Mouse (Mus musculus) urinary bladder, adult 18-20 months (tissue): ENCODE results near the gene Notch2.

Experiments
- DNase-seq, 2 experiments: peaks; one replicate each; pipeline ENCODE4 v3.0.0; 2022; ENCODE audit warnings: low spot score in 2 of 2, mixed read lengths in 2 of 2

The Notch2 gene

DNA sequence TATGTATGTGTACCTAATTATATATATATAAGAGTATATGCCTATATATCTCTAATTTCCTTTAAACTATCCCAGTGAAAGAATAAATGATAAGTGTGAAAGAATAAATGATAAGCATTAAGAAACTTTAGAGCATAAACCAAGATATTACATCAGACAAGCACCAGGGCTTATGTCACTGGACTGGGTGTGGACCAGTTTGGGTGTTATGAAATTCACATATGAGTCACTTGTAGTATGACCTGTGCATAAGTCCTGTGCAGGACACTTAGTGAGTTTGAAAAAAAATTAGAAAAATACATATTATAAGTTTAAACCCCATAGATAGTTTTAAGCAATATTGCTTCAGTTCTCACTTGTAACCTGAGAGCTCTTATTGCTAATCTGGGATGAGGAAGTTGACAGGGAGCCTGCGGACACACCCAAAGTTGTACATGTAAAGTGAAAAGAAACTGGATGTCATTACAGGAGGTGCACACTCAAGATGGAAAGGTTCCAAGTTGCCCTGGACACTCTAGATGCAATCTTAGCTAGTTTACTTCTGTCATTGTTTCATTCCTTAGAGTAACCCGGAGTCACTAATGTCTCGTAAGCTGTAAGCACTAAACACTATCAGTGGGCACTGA, 19.3 kb upstream of the Notch2 start:
- no peak for DNase-seq

- DNase-seq, result no peak
These were observed 18.5 kb upstream of the Notch2 start for GRCm38 (mm10) chr3:97994818-97995217.

DNA sequence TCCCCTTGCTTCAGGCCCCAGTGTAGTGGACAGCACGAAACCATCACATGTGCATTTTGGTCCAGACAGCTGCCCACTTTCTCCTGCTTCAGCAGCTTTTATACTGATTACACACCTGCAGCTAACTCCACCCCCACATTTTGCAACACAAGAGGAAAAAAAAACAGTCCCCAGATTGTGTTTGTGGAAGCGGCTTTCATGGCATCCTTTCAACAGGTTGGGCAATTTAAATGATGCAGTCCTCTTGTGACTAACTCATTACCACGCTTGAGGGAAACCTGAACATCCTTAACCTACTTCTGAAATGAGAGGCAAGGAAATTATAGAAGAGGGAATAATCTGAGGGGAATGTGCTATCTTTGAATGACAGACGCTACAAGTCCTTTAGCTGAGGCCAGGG, 15.0 kb upstream of the Notch2 start:
- DNase-seq, result no peak

- no peak for DNase-seq
These were observed 9.8 kb upstream of the Notch2 start for GRCm38 (mm10) chr3:98003558-98003957.

DNA sequence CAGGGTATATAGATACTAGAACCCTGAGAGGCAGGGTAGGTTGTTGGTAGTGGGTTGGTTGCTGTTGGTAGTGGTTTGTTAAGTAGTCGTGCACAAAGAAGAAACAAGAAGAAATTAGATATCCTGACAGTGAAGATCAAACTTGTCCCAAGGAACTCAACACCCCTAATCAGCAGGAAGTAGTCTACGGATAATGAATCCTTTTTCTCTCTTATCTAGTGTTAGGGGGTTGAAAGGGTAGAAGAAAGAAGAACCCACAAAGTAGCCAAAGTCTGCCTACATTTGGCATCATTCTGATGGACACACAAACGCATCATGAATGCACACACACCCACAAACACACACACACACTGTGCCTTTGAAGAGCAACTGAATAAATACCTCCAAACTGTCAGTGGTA, 9.1 kb upstream of the Notch2 start:
- DNase-seq, result no peak

DNA sequence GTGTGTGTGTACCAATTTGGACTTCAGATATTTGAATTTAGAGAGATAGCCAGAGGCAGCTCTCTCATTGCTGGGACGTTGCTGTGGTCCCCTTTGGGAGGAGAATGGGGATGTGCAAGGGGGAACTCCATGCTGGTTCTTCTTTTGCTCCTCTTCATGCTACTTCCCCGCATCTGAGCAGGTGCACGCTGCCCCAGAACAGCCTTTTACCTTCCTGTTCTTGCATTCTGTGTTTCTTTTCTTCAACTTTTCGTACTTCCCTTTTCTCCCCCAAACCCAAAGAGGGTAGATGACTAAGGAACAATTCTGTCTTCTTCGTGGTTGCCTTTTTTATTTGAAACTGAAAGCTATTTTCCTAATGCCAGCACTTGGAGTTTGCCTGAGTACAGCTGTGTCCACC, 8.0 kb upstream of the Notch2 start:
- no peak for DNase-seq

DNA sequence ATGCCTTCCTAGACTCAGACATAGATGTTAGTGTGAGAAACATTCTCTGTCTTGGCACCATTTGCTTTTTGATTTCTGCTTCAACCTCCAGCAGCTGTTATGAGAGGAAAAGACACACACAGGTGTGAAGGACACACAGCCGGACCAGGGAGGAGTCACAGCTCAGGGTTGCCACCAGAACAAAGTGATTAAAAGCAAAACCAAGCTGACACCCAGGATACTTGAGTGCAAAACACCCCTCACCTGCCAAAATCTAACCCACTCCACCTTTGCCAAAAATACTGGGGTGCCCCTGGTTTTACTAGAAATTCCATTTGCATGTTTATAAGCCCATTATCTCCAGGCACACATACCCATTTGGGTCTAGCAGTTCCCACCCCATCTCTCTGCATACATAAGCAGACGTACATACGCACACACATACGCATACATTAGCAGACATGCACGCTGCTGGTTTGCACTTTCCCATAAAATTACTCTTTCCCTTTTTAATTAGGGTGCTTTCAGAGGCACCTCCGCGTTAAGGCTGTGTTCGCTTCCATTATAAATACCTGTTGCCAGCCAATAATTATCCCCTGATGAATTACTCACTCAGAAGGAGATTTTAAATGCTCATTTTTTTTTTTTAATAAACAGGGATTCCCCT, 7.2 kb upstream of the Notch2 start:
- no peak for DNase-seq

- no peak for DNase-seq
These were observed 6.4 kb upstream of the Notch2 start for GRCm38 (mm10) chr3:98006973-98007372.

- DNase-seq, result no peak
These were observed 5.2 kb upstream of the Notch2 start for GRCm38 (mm10) chr3:98008143-98008542.

DNA sequence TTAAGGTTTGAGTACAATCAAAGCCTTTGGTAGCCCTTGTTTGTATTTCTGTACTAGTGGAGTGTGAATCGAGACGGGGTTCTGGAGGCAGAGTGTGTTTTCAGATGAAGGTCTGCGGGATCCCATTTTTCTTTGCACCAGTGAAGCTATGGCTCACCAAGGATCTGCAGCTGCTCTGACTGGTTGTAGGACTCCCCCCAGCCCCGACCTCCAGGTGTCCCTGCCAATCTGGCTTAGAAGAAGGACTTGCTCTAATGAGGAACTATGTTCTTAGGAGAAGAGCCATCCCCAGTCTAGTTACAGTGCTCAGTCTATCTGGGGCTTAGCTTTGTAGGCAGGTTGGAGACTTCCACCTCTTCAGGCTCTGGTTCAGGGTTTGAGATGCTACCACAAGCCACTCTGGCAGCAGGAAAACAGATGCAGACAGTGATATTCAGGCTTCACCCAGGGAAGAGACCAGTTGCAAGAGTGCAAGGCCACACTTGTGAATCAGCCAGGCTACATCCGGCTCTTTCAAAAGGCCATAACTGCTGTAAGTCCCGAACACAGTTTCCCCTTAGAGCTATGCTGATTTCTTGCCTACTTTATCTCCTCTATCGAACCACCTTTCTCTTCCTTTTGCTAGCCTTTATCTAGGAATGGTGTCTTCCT, 4.0 kb upstream of the Notch2 start:
- DNase-seq, result no peak

GRCm38 (mm10) chr3:98013086-98013400, 284 bp upstream of the Notch2 start:
- DNase-seq, result no peak

DNA sequence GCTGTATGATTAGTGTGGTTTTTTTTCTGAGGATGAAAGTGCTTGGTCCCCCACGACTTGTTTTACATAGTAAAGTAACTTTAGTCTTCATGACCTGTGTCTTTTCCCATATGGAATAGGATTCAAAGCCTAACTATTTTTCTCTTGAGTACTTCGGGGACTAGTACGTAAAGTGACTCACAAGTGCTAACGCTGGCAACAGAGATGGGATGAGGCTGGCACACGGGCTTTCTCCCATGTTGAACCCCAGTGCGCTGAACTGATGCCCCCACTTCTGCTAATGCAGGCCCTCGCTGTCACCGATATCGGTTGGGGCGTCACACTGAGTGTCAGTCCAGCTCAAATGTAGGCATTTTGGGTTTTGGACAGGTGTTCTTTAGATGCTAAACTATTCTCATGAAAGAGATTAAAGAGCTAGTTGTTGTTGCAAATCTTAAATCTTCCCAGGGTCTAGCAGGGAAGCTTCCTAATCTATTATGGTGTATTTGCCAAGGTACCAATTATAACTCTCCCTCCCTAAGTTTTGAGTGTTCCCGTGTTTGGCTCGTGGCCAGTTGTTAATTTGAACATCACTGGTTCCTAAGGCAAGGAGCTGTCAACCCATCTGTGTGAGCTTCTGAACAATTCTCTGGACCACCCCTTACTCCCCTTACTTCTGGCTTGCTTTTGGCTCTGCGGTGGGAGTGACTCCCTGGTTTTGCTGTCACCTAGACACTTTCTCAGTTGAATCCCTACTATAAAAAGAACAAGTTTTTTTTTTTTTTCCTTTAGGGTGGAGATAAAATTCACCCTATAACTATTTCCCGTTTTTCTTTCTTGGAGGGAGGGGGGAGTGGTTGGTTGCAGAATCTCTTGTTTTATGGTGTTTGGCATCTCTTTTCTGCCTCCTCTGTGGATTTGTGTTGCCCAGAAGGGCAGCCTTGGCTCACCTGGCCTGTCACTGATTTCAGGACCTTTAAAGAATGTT, 2.2 kb downstream of the Notch2 start:
- no peak for DNase-seq

- no peak for DNase-seq
These were observed 3.7 kb downstream of the Notch2 start for GRCm38 (mm10) chr3:98016901-98017591.

- no peak for DNase-seq
These were observed 4.9 kb downstream of the Notch2 start for GRCm38 (mm10) chr3:98018187-98018586.

DNA sequence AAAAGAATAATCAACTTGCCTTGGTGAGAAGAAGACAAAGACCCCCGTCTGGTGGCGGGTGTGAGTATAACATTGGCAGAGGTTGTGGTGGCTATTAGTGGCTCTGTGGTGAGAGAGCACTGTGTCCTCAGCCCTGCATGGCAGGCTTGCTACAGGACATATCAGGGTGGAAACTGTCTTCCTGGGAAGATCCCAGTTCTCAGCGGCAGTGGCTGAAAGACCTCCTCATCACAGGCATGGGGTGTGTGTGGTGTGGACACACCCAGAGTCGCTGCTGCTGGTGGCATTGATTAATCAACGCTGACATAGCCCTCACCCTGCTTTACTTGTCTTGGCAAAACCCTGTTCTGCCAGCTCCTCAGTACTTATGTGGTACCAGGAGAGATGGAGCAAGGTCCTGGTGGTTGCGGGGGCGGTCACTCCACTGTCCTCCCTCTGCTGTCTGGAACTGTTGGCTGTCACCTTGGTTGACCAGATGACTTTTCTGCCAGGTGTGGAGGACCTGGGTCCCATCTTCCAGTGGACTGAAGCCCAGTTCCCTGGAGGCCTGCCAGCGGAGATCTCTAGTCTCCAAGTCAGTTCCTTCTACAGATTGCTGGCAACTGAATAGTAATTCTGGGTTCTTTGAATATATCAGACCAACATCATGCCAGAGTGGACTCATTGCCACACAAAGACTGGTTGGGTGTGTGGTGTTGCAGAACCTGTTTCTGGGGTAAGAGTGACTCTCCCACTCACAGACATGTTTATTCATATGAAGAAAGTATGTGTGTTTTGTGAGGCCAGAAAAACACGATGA, 7.3 kb downstream of the Notch2 start:
- peak in 1 of 2 experiments; percentile 51 for DNase-seq

- peak in 1 of 2 experiments; percentile 60 for DNase-seq
These were observed 11.0 kb downstream of the Notch2 start for GRCm38 (mm10) chr3:98024288-98024848.

DNA sequence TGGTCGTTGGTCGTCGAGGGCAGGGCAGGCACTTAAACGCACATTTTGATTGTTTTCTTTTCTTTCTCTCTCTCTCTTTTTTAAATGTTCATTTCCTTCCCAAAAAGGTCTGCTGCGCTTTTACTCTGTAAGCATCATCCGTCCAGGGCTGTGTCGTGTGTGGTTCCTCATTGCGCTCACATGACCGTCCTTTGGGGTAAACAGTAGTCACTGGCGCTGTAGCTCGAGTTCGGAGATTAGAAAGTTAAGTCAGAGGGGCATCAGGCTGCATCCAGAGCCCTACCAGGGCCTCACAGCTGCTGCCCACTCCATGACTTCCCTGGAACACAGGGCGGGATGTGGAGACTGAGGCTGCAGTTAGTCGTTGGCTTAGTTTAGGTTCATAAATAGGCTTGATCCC, 12.2 kb downstream of the Notch2 start:
- DNase-seq, result no peak

- DNase-seq, result no peak
These were observed 12.9 kb downstream of the Notch2 start for GRCm38 (mm10) chr3:98025921-98026880.

DNA sequence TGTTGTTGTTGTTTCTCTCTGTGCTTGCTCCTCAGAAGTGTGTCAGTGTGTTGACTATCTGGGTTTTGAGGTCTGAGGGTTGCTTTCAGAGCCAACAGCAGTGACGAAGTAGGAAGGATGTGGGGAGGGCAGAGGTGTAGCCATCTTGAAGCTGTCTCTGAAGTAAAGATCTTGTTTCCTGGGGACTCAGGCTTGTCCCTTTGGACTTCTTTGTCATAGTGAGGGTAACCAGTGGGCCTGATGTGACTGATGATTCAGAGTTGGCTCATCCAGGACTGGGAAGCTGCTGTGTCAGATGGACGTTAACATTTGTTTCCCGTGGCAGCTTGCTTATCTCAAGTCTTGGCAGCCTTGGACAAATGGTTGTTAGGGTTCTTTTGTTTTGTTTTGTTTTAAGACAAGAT, 14.0 kb downstream of the Notch2 start:
- DNase-seq, result no peak
